Mouse (Mus musculus) left cerebral cortex, postnatal 4 days (tissue): Measurements from ENCODE around the gene Htt. TPM values are rescaled to one million over a fixed set of nuclear protein-coding genes. Genes with fewer than 3 reads are reported as not detected.

Experiments
- microRNA-seq: library from miRNA; unstranded; fragments of <30 nt; microRNA quantifications from one replicate; pipeline ENCODE4 v1.2.0, GENCODE M21; 2022
- total RNA-seq, 2 experiments: library from RNA; stranded (reverse); gene quantifications; 2 replicates each; pipeline ENCODE4 v1.2.3; 2021

Htt gene
- total RNA-seq, 2 experiments from 2014 or later, result 56.9 to 57.3 TPM

Small RNAs within 50 kb of the gene (microRNA-seq; reads per million reads assigned to microRNA genes)
- gene Mir467g, result not detected

Other genes starting within 250 kb of the Htt start
- gene Tnip2, start 247.7 kb upstream of the Htt start, total RNA-seq, result 10 to 100 TPM; 11.4 to 12.5 TPM
- 10 to 100 TPM; 28.9 to 29.7 TPM for gene Sh3bp2, start 235.9 kb upstream of the Htt start, total RNA-seq
- 100 to 1,000 TPM; 307 to 320 TPM for gene Add1, start 188.1 kb upstream of the Htt start, total RNA-seq
- 10 to 100 TPM; 68.9 to 81.6 TPM for gene Mfsd10, start 124.5 kb upstream of the Htt start, total RNA-seq
- 10 to 100 TPM; 23.8 to 25.2 TPM for gene Nop14, start 101.6 kb upstream of the Htt start, total RNA-seq
- 1 to 10 TPM; 6.2 to 6.5 TPM for gene Grk4, start 101.4 kb upstream of the Htt start, total RNA-seq
- gene Msantd1, start 146.3 kb downstream of the Htt start, total RNA-seq, result 10 to 100 TPM; 19.8 to 21.1 TPM
- 10 to 100 TPM; 62.9 TPM for gene Rgs12, start 187.7 kb downstream of the Htt start, total RNA-seq